Mouse (Mus musculus) liver, adult 2 months (tissue): Measurements from ENCODE around the gene Foxf1.

Source experiments
- CTCF ChIP-seq: fragments of 200-500 bp; IDR thresholded peaks from 2 replicates; pipeline ENCODE4 v1.5.1; 2011; ENCODE audit warnings: low read depth, low read length, control low read depth
- POLR2A ChIP-seq: fragments of 200-500 bp; IDR thresholded peaks from 2 replicates; pipeline ENCODE4 v1.6.1; 2011; ENCODE audit warnings: low read length, control low read depth; ENCODE audit not compliant: insufficient read depth; ENCODE audit errors: extremely low read depth

DNA sequence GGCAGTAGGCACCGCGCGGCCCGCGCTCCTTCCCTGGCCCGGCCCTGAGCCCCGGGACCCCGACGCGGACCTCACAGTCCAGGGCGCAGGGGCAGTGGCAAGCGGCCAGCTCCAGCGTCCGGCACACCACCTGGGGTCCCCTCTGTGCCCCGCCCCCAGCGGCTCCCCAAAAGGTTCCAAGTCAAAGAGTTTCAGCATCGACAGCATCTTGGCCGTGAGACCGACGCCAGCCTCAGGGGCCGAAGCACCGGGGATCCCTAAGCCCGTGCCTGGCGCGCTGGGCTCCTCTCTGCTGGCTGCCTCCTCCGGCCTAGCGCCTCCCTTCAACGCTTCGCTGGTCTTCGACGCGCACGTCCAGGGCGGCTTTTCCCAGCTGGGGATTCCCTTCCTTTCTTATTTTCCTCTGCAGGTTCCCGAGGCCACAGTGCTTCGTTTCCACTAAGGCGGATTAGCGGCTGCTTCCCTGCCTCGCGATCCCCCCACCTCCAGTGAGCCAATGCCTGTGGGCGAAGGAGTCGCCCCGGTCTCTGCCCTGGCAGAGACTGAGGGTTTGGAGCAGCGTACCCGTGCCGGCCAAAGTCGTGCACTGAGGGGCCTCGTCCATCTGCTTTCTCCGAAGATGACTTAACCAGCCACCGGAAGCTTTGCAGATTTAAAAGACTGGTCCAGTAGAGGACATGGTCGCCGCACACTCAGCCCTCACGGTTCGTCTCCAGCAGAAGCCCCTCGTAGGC is 44.5 kb downstream of the Foxf1 start:
- TF ChIP-seq CTCF (no peak), POLR2A (no peak)
